Mouse (Mus musculus) brown adipose tissue, adult 24 weeks (tissue): ENCODE measurements at regions not wholly inside any gene's neighbourhood (a gene's known extent, or its start where the extent isn't known, plus 50 kb on each side); places are given as distances from the start of the nearest gene placed in this dataset.

Experiments
- H3K27ac ChIP-seq: fragments of 200-500 bp; replicated peaks from 2 replicates; pipeline ENCODE4 v1.5.1; 2012; ENCODE audit warnings: low read depth, mild to moderate bottlenecking, low read length
- H3K4me1 ChIP-seq: fragments of 200-500 bp; 2 replicates; pipeline ENCODE4 v1.6.1; 2012; ENCODE audit warnings: low read length, mixed read lengths; ENCODE audit not compliant: control insufficient read depth, insufficient read depth, insufficient read length
- H3K4me3 ChIP-seq: fragments of 200-500 bp; 2 replicates; pipeline ENCODE4 v1.5.1; 2012; ENCODE audit warnings: low read depth, mild to moderate bottlenecking, low read length, moderate library complexity; ENCODE audit not compliant: insufficient read depth

DNA sequence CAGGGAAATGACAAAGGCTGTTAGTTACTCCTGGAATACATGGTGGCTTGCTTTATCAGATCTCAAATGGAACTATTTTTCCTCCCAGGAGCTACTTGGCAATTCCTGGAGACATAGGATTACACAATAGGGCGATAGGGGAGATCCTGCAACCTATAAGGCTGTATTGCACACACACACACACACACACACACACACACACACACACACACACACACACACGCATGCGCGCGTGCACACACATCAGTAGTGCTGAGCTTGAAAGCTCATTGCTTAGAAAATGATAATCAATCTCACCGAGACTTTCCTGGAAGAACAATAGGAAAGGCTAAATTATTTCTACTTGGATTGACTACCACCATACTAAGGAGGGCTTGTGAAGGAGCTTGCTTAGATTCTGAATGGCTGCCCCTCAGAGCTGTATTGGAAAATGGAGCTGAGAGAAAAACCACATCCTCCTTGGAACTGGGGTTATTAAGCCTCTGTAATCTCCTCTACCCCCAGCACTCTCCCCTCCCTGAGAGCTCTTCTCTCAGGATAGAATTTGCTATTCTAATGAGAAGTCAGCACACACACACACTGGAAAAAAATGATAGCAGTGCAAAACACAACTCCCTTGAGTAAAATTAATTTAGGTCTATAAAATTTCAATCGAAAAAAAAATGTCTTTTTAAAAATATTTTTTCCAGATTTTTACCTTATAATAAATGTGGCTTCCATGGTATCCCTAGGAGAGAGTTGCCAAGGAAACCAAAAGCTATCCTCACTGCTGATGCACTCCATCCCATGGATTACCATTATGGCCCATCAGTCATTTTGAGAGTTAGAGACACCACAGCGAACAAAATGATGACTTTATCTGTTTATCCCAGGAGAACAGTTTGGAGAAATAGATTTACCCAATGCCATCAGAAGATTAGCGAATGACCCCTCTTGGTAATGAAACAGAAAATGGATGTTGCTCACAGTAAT is 217.1 kb upstream of the Slco3a1 start:
- Histone ChIP-seq H3K27ac (no peak overlapping the region), H3K4me1 (no peaks in the 10 kb centered on the region), H3K4me3 (no peak overlapping the region)

DNA sequence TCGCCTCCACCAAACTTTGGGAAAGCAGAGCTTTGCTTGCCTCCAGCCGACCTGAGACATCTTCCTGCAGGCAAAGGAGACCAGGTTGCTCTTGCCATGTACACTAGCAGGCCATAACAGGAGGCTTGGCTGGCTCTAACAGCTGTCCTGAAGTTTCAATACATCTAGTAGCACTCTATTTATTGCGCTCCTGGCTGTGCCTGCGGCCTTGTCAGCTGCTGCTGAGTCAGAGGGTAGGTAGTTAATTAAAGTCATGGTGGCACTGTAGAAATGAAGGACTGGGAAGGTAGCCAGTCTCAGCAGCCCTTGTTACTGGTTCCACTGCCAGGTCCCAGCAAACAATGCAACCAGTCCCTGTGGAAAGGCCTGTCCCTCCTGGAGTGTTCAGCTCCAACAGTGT is 212.0 kb upstream of the Slco3a1 start:
- no peaks in the 10 kb centered on the region for H3K4me1 ChIP-seq
- no peak overlapping the region for H3K27ac ChIP-seq
- H3K4me3 ChIP-seq: no peak overlapping the region

DNA sequence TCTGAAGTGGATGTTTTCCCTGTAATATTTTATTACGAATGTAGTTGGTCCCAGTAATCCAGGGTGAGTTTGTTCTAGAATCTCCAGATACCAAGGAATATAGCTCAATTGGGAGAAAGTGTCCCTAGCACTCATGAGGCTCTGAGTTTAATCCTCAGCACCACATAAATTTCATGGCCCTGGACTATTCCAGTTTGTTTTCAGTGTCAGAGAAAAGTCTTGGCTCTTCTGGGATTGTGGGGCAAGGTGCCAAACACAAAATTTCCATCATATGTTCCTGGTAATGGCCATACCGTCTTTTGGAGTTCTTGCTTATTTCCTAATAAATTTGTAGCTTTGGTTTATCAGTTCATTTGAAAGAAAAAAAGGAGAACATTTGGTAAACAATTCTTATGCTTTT is 202.9 kb upstream of the Slco3a1 start:
- no peaks in the 10 kb centered on the region for H3K4me1 ChIP-seq
- H3K4me3 ChIP-seq: no peak overlapping the region
- H3K27ac ChIP-seq: no peak overlapping the region

DNA sequence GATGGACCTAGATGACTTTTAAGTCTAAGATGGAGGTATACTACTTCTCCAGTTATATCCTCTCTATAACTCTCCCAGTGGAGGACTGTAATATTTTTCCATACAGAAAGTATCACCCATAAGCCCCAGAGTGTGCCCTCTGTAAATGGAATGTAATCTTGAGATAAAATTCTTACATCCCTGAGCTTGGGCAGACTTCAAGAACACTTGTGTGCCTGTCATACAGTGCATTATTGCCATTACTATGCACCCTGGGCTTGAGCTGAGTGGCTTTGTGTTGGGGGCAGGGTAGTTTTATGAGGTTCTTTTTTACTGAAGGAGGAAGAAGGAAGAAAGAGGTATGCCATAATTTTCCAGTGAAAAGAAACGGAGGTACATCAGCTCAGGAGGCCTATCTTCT is 193.1 kb upstream of the Slco3a1 start:
- Histone ChIP-seq H3K4me1 (no peaks in the 10 kb centered on the region), H3K4me3 (no peak overlapping the region), H3K27ac (no peak overlapping the region)

DNA sequence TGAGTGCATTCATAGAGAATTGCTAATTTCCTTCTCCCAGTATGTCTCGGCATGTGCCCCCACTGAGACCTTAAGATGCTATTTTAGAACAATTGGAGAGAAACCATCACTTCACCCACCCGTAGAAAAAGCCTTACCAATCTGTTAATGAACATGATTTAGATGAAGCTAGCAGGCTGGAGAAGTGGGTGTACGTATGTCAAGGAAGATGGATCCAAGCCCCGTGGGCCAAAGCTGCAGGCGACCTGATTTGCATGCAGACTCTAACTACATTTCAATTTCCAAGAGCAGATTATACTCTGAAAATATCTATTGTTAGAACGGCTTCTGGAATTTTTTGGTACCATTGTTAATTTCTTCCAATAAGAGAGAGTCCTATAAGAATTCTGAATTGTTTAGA is 180.4 kb upstream of the Slco3a1 start:
- Histone ChIP-seq H3K4me1 (no peaks in the 10 kb centered on the region), H3K27ac (no peak overlapping the region), H3K4me3 (no peak overlapping the region)

DNA sequence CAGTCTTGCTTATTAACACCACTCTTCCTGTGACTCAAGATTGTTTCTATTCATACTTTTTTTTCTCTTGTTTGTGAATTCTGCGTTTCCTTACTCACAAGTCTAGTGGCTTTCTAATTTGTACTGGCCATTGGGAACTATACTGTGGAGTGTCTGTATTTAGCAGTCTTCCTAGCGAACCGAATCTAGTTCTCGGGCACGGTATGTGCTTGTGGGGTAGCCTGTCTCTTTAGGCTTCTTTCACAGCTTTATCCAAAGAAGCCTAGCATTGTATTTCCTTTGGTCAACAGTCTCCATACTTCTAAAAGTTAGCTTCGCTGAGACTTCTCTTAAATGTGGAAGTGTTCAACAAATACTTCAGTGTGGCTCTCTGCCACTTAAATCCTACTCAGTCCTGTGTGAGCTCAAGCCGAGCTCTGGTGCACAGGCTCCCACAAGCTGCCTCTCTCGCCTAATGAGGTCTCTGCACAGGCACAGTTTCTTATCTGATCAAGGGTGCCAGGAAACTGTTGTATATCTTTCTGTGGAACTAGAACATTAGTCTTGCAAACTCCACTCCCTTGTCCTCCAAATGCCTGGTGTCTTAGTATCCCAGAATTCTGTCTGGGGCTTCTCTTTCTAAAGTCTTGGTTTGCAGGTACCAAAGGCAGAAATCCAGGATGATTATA is 171.9 kb upstream of the Slco3a1 start:
- H3K4me3 ChIP-seq: no peak overlapping the region
- no peaks in the 10 kb centered on the region for H3K4me1 ChIP-seq
- no peak overlapping the region for H3K27ac ChIP-seq

DNA sequence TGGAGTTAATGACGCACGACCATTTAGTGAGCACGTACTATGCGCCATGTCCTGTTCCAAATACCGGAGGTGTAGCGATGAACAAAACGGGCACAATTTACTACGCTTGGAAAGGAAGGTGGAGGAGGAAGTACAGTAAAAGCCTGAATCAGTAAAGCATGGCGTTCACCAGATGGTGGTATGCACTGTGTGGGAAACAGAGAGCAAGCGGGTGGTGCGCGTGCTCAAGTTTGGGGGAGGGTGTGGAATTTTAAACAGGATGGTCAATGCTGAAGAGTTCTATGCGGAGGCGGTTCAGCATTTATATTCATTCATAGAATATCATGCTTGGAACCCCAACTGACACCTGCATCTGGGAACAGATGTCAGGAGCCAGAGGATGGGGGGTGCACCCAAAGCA is 164.7 kb upstream of the Slco3a1 start:
- Histone ChIP-seq H3K4me3 (no peak overlapping the region), H3K27ac (no peak overlapping the region), H3K4me1 (no peaks in the 10 kb centered on the region)

DNA sequence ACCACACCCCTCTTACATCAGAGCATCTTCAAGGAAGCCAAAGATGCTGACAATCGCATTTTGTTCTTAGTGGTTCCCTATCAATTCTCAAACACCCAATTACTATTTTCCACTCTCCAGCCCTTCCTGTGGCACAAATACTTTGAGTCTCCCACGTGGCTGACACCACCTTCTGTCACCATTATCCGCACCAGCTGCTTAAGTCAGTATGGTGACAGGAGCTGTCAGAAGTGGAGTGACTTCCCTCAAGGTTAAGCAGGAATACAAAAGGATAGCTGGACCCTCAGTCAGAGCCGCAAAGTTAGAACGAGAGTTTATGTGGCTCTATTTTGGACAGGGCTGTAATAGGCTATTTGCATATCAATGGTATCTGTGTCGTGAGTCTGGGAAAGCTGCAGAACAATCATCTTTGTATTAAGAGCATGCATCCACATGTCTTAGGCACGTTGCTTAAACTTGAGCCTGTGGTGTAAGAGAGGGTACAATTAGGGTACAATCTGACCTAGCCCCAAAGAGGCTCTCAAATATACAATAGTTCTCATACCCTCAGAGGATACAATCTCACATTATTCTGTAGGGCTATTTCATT is 155.5 kb upstream of the Slco3a1 start:
- no peak overlapping the region for H3K27ac ChIP-seq
- no peaks in the 10 kb centered on the region for H3K4me1 ChIP-seq
- H3K4me3 ChIP-seq: no peak overlapping the region

DNA sequence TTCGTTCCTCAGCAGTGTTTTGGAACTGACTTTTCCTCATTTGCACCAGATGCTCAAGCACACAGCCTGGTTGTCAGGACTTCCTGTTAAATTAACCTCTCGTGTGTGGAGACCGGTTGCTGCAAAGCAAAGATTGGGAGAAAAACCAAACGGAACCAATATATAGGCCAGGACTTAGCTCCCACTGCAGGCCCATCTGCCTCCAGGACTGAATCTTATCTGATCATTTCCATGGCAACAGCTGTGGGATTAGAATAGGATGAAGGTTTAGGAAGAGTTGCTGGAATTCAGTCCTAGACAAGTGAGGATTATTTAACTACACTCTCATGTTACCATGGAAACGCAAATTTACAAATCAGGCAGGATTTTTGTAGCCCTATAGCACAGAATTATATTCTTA is 154.4 kb upstream of the Slco3a1 start:
- Histone ChIP-seq H3K4me1 (no peaks in the 10 kb centered on the region), H3K4me3 (no peak overlapping the region)

DNA sequence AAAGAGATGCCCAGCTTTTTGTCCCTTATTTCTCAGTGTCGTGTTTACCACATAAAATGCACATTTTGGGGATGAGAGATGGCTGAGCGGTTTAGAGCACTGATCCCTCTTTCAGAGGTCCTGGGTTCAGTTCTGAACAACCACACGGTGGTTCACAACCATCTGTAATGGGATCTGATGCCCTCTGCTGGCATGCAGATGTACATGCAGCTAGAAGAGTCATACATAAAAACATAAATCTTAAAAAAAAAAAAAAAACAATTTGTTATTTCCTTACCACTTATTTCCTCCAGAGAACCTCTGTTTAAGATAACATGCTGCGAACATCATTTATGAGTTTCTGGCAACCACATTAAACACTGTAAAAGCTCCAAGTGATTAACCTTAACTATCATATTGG is 149.0 kb upstream of the Slco3a1 start:
- no peak overlapping the region for H3K4me3 ChIP-seq
- H3K4me1 ChIP-seq: no peaks in the 10 kb centered on the region
- H3K27ac ChIP-seq: no peak overlapping the region

More for the DNA sequence above, 154.4 kb upstream of the Slco3a1 start:
- no peak overlapping the region for H3K27ac ChIP-seq

DNA sequence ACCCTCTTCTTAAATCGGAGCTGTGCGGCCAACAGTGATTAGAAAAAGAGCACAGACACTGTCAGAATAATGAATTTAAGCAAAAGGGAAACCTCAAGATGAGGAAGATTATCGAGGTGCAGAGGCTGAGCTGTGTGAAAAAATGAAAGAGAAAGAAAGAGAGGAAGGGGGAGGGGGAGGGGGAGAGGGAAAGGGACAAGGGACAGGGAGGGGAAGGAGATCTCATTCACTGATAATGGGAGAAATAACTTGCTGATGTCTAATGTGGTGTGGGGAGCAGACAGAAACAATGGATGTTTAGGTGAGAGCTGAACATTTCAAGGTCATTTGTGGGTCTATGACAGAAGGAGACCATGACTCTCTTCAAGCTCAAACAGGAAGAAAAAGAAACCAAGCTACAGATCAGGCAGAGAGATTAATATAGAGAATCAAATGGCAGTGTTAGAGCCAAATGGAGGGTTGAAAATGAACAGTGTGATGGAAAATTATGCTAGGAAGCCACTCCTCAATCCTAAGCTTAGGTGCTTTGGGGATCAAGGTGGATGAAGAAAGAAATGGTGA is 143.3 kb upstream of the Slco3a1 start:
- H3K27ac ChIP-seq: no peak overlapping the region
- H3K4me1 ChIP-seq: peaks cover 5% of the 10 kb centered on the region; the same call in 1 of the 2 replicates
- H3K4me3 ChIP-seq: no peak overlapping the region

DNA sequence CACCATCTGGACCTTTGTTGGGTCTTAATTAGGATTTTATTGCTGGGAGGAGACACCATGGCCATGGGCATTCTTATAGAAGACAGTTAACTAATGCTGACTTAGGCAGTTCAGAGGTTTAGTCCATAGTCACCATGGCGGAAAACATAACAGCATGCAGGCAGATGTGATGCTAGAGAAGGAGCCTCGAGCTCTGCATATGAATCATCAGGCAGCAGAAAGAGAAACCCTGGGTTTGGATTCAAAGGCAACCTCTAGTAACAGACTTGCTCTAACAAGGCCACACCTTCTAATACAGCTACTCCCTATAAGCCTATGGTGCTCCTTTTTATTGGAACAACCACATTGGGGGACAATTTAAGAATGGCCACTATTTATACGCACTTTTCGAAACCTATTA is 141.7 kb upstream of the Slco3a1 start:
- H3K4me1 ChIP-seq: peaks cover 10% of the 10 kb centered on the region; the same call in 1 of the 2 replicates
- H3K27ac ChIP-seq: no peak overlapping the region
- no peak overlapping the region for H3K4me3 ChIP-seq

DNA sequence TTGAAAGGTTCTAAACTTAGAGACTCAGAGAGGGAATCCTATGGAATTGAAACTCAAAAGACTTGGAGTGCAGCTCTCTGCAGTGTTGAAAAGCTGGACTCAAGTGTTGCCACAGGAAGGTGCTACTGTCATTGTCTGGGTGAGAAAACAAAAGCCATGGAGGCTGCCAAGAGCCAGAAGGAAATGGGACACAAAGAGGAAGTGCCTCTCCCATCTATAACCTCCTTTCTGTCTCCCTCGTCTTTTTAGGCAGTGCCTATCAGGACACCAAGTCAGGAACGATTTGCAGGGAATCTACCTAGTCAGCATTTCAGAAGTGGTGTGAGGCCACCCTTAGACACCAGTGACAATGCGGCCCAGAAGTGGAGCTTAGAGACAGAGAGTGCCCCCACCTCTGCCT is 138.5 kb upstream of the Slco3a1 start:
- Histone ChIP-seq H3K27ac (no peak overlapping the region), H3K4me1 (peaks cover 10% of the 10 kb centered on the region; the same call in 1 of the 2 replicates)

DNA sequence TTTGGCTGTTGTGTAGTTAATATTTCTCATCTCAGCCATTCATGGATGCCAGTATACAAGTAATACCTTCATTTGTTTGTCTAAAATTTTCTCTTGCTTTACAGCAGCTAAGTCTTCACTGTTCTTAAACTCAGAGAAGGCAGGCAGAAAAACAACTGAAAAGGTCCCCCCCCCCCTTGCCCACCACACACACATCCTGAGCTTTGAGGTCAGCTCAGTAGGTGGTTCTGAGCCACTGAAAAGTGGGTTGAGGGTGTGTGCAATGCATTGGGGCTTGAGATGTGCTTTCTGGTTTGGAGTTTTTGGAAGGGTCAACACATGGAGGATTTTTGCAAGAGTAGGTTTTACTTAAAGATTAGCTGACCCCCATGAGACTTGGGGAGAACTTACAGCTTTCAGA is 136.1 kb upstream of the Slco3a1 start:
- Histone ChIP-seq H3K4me3 (no peak overlapping the region), H3K27ac (no peak overlapping the region), H3K4me1 (peaks cover 10% of the 10 kb centered on the region; the same call in 1 of the 2 replicates)

More for the DNA sequence above, 138.5 kb upstream of the Slco3a1 start:
- no peak overlapping the region for H3K4me3 ChIP-seq

DNA sequence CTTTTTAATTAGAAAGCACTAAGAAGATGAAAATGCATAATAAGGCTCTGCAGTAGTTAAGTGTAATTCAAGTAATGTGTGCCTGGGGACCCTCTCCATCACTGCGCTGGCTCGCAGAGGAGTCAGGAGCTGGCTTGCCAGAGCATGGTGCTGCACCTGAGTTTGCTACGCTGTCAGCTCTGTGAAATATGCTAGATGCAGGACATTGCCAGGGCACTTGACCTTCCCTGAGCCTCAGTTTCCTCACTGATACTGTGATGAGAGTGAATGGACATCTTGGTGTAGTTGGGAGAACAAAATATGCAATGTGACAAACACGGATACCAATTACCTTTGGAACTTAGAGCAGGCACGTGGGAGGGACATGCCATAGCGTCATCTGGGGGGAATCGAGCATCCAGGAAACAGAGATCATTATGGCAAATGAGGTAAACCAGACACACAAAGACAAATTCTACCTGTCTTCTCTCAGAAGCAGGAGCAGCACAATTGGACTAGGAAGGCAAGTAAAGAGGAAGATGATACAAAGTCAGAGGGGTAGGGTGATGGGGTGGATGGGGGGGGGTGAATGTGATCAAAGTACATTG is 133.6 kb upstream of the Slco3a1 start:
- Histone ChIP-seq H3K4me3 (no peak overlapping the region), H3K27ac (no peak overlapping the region), H3K4me1 (peaks cover 10% of the 10 kb centered on the region; the same call in 1 of the 2 replicates)
